Comparison of ENCODE assay signal across 8 mouse cellular contexts in genomic region chr7:30353279-30353822, GRCm38 (mm10). TPM values are rescaled to one million over a fixed set of nuclear protein-coding genes. Genes with fewer than 3 reads are reported as not detected.
DNase-seq lines count a peak whose midpoint lies in the region; ATAC-seq and TF ChIP-seq lines count a peak whose summit lies in the region.

No protein-coding gene starts in this region.

- peaks cover 15% of the 10 kb centered on the region for H3K27me3 ChIP-seq in hindbrain, embryonic 10.5 days (ENCODE audit: insufficient read depth, poor library complexity, severe bottlenecking)
- H3K27me3 ChIP-seq in hindbrain, embryonic 13.5 days: peaks cover 22% of the 10 kb centered on the region
- H3K27me3 ChIP-seq in heart, postnatal 0 days (ENCODE audit: control insufficient read depth, insufficient read depth, low read length): peaks cover 24% of the 10 kb centered on the region

- TF ChIP-seq EP300 in heart, postnatal 0 days (IDR thresholded peaks at IDR 0.05; ENCODE audit: low read depth): no peak

- DNase-seq in hindbrain, embryonic 10.5 days (ENCODE audit: low spot score): peak; percentile 67
- peak; percentile 66 to 70 for DNase-seq in adrenal gland, adult 18-20 months (ENCODE audit: low spot score in 2 of 2)
- DNase-seq in embryo, embryonic 10.5 days (ENCODE audit: low spot score): peak; percentile 83
- DNase-seq in heart, postnatal 0 days (ENCODE audit: low spot score): peak; percentile 46
- DNase-seq in layer of hippocampus, adult 18-20 months (ENCODE audit: low spot score in 2 of 2): peak; percentile 58 to 87
- DNase-seq in lung, postnatal 25 days (ENCODE audit: low spot score): peak; percentile 58
- peak; percentile 65 for DNase-seq in right cerebral cortex, postnatal 4 days

- peaks cover 18% of the 10 kb centered on the region; the same call in 1 of the 2 replicates for H3K4me1 ChIP-seq in hindbrain, embryonic 10.5 days (replicated peaks)
- peaks cover 35% of the 10 kb centered on the region for H3K4me1 ChIP-seq in hindbrain, embryonic 13.5 days (replicated peaks)
- H3K4me1 ChIP-seq in heart, postnatal 0 days (ENCODE audit: control insufficient read depth, insufficient read depth): no peaks in the 10 kb centered on the region

- no peak overlapping the region for H3K27ac ChIP-seq in hindbrain, embryonic 10.5 days
- H3K27ac ChIP-seq in hindbrain, embryonic 13.5 days: no peak overlapping the region
- no peak overlapping the region for H3K27ac ChIP-seq in heart, postnatal 0 days (ENCODE audit: low read depth)

- no peak overlapping the region for H3K4me2 ChIP-seq in hindbrain, embryonic 13.5 days
- H3K4me2 ChIP-seq in heart, postnatal 0 days (ENCODE audit: low read depth, low read length): no peak overlapping the region

- TF ChIP-seq CTCF in heart, postnatal 0 days (IDR thresholded peaks at IDR 0.05; ENCODE audit: low read depth): peak; percentile 65

- H3K4me3 ChIP-seq in hindbrain, embryonic 10.5 days: no peak overlapping the region
- no peak overlapping the region for H3K4me3 ChIP-seq in hindbrain, embryonic 13.5 days
- H3K4me3 ChIP-seq in heart, postnatal 0 days (ENCODE audit: low read depth, low read length): no peak overlapping the region

- no peak overlapping the region for H3K9ac ChIP-seq in hindbrain, embryonic 13.5 days
- no peak overlapping the region for H3K9ac ChIP-seq in heart, postnatal 0 days (replicated peaks; ENCODE audit: low read depth, low read length)

- no peak for ATAC-seq in hindbrain, embryonic 13.5 days (ENCODE audit: low FRiP score)
- ATAC-seq in heart, postnatal 0 days (ENCODE audit: insufficient read depth, low read depth): no peak

- H3K36me3 ChIP-seq in hindbrain, embryonic 10.5 days: peaks cover 32% of the 10 kb centered on the region
- H3K36me3 ChIP-seq in hindbrain, embryonic 13.5 days: peaks cover 33% of the 10 kb centered on the region
- no peaks in the 10 kb centered on the region for H3K36me3 ChIP-seq in heart, postnatal 0 days (replicated peaks; ENCODE audit: control insufficient read depth, insufficient read depth, low read length)

- WGBS in hindbrain, embryonic 10.5 days: 24% methylated on average over 6 of the region's 6 CpGs
- WGBS in hindbrain, embryonic 13.5 days: 20% methylated on average over 6 of the region's 6 CpGs
- WGBS in heart, postnatal 0 days: 14% methylated on average over 6 of the region's 6 CpGs

- H3K9me3 ChIP-seq in hindbrain, embryonic 10.5 days: no peaks in the 10 kb centered on the region
- H3K9me3 ChIP-seq in hindbrain, embryonic 13.5 days: no peaks in the 10 kb centered on the region
- no peaks in the 10 kb centered on the region for H3K9me3 ChIP-seq in heart, postnatal 0 days (replicated peaks; ENCODE audit: control insufficient read depth, low read length)

RNA-seq across cellular contexts. Expression of gene Lrfn3, which starts 9.2 kb away (rescaled TPM):
- 5.5 and 7.8 TPM in 2 replicates for polyA plus RNA-seq in hindbrain, embryonic 10.5 days (2016; fragmentation: Nextera tagmentation; extraction: Ambion mirVana)
- polyA plus RNA-seq in hindbrain, embryonic 13.5 days (2015; fragmentation: Nextera tagmentation; extraction: Ambion mirVana): 13.2 and 13.4 TPM in 2 replicates
- 1 to 10 TPM; 6.7 to 8.5 TPM for total RNA-seq in adrenal gland, adult 18-20 months (2021)
- total RNA-seq in heart, postnatal 0 days (2014; rRNA removed; ENCODE audit: low replicate concordance): 3.6 and 5.4 TPM in 2 replicates
- 0.40 and 0.69 TPM in 2 replicates for polyA plus RNA-seq in heart, postnatal 0 days (2015; fragmentation: Nextera tagmentation; extraction: Ambion mirVana)
- 10 to 100 TPM; 29.9 to 32.6 TPM for total RNA-seq in layer of hippocampus, adult 18-20 months (2021)

RNA-seq across cellular contexts. Expression of gene Sdhaf1, which starts 29.7 kb away (rescaled TPM):
- polyA plus RNA-seq in hindbrain, embryonic 10.5 days (2016; fragmentation: Nextera tagmentation; extraction: Ambion mirVana): 19.6 and 23.1 TPM in 2 replicates
- 21.4 and 21.6 TPM in 2 replicates for polyA plus RNA-seq in hindbrain, embryonic 13.5 days (2015; fragmentation: Nextera tagmentation; extraction: Ambion mirVana)
- 10 to 100 TPM in 1 of 2 experiments, 1 to 10 TPM in 1; 8.8 to 12.0 TPM for total RNA-seq in adrenal gland, adult 18-20 months (2021)
- 15.8 and 16.5 TPM in 2 replicates for total RNA-seq in heart, postnatal 0 days (2014; rRNA removed; ENCODE audit: low replicate concordance)
- 23.2 and 23.3 TPM in 2 replicates for polyA plus RNA-seq in heart, postnatal 0 days (2015; fragmentation: Nextera tagmentation; extraction: Ambion mirVana)
- 1 to 10 TPM; 6.3 to 6.6 TPM for total RNA-seq in layer of hippocampus, adult 18-20 months (2021)

RNA-seq across cellular contexts. Expression of gene E130208F15Rik, which starts 31.8 kb away (rescaled TPM):
- 1.6 and 3.7 TPM in 2 replicates for polyA plus RNA-seq in hindbrain, embryonic 10.5 days (2016; fragmentation: Nextera tagmentation; extraction: Ambion mirVana)
- 0.36 TPM in 1 of 2 replicates, not detected in the other for polyA plus RNA-seq in hindbrain, embryonic 13.5 days (2015; fragmentation: Nextera tagmentation; extraction: Ambion mirVana)
- 1 to 10 TPM in 1 of 2 experiments, under 1 TPM in 1; 0.63 to 1.0 TPM for total RNA-seq in adrenal gland, adult 18-20 months (2021)
- 0.46 and 0.77 TPM in 2 replicates for total RNA-seq in heart, postnatal 0 days (2014; rRNA removed; ENCODE audit: low replicate concordance)
- polyA plus RNA-seq in heart, postnatal 0 days (2015; fragmentation: Nextera tagmentation; extraction: Ambion mirVana): 2.6 and 3.1 TPM in 2 replicates
- total RNA-seq in layer of hippocampus, adult 18-20 months (2021): under 1 TPM; 0.30 to 0.43 TPM

RNA-seq across cellular contexts. Expression of gene Syne4, which starts 38.7 kb away (rescaled TPM):
- polyA plus RNA-seq in hindbrain, embryonic 10.5 days (2016; fragmentation: Nextera tagmentation; extraction: Ambion mirVana): 26.8 and 28.1 TPM in 2 replicates
- 13.1 and 16.8 TPM in 2 replicates for polyA plus RNA-seq in hindbrain, embryonic 13.5 days (2015; fragmentation: Nextera tagmentation; extraction: Ambion mirVana)
- total RNA-seq in adrenal gland, adult 18-20 months (2021): 10 to 100 TPM; 21.8 to 31.5 TPM
- 0.34 and 1.1 TPM in 2 replicates for total RNA-seq in heart, postnatal 0 days (2014; rRNA removed; ENCODE audit: low replicate concordance)
- polyA plus RNA-seq in heart, postnatal 0 days (2015; fragmentation: Nextera tagmentation; extraction: Ambion mirVana): 1.6 TPM in 2 replicates
- 10 to 100 TPM; 10.5 to 10.9 TPM for total RNA-seq in layer of hippocampus, adult 18-20 months (2021)

RNA-seq across cellular contexts. Expression of gene Alkbh6, which starts 44.8 kb away (rescaled TPM):
- 93.6 and 117 TPM in 2 replicates for polyA plus RNA-seq in hindbrain, embryonic 10.5 days (2016; fragmentation: Nextera tagmentation; extraction: Ambion mirVana)
- polyA plus RNA-seq in hindbrain, embryonic 13.5 days (2015; fragmentation: Nextera tagmentation; extraction: Ambion mirVana): 118 and 126 TPM in 2 replicates
- 10 to 100 TPM; 56.3 to 74.8 TPM for total RNA-seq in adrenal gland, adult 18-20 months (2021)
- 40.0 and 57.2 TPM in 2 replicates for total RNA-seq in heart, postnatal 0 days (2014; rRNA removed; ENCODE audit: low replicate concordance)
- polyA plus RNA-seq in heart, postnatal 0 days (2015; fragmentation: Nextera tagmentation; extraction: Ambion mirVana): 63.5 and 71.2 TPM in 2 replicates
- total RNA-seq in layer of hippocampus, adult 18-20 months (2021): 10 to 100 TPM; 55.2 to 63.0 TPM
